Mouse (Mus musculus) heart, adult 9 months (tissue): Measurements from ENCODE around the gene Jsrp1.
"Not testable (repeated sequence)": the region's sequence is repeated elsewhere in the genome, so short reads cannot be mapped to it uniquely, and the experiment has no call there.

Source experiments
- DNase-seq, 2 experiments: peaks; one replicate each; pipeline ENCODE4 v3.0.0; 2022; ENCODE audit warnings: low spot score in 2 of 2

The Jsrp1 gene

GRCm38 (mm10) chr10:80832818-80833217, 19.5 kb upstream of the Jsrp1 start:
- DNase-seq, result no peak

GRCm38 (mm10) chr10:80831136-80831535, 17.8 kb upstream of the Jsrp1 start:
- DNase-seq, result no peak

GRCm38 (mm10) chr10:80829359-80830278, 16.3 kb upstream of the Jsrp1 start:
- no peak for DNase-seq

- DNase-seq, result not testable (repeated sequence)
Measured at GRCm38 (mm10) chr10:80828587-80828986, 15.3 kb upstream of the Jsrp1 start.

GRCm38 (mm10) chr10:80827870-80828420, 14.6 kb upstream of the Jsrp1 start:
- DNase-seq, result no peak

GRCm38 (mm10) chr10:80827063-80827869, 14.0 kb upstream of the Jsrp1 start:
- DNase-seq, result no peak

GRCm38 (mm10) chr10:80826151-80827062, 13.1 kb upstream of the Jsrp1 start, which contains the start of gene Oaz1:
Gene Oaz1 (plus strand): TSS chr10:80826656.
- DNase-seq, result peak; percentile 100

GRCm38 (mm10) chr10:80824827-80825226, 11.5 kb upstream of the Jsrp1 start:
- no peak for DNase-seq

GRCm38 (mm10) chr10:80823847-80824643, 10.7 kb upstream of the Jsrp1 start:
- DNase-seq, result no peak

- no peak for DNase-seq
Measured at GRCm38 (mm10) chr10:80823316-80823715, 10.0 kb upstream of the Jsrp1 start.

GRCm38 (mm10) chr10:80822528-80822927, 9.2 kb upstream of the Jsrp1 start:
- no peak for DNase-seq

- no peak for DNase-seq
Measured at GRCm38 (mm10) chr10:80821991-80822390, 8.7 kb upstream of the Jsrp1 start.

- no peak for DNase-seq
Measured at GRCm38 (mm10) chr10:80819406-80819805, 6.1 kb upstream of the Jsrp1 start.

GRCm38 (mm10) chr10:80818599-80819281, 5.4 kb upstream of the Jsrp1 start:
- no peak for DNase-seq

- not testable (repeated sequence) for DNase-seq
Measured at GRCm38 (mm10) chr10:80817955-80818354, 4.7 kb upstream of the Jsrp1 start.

GRCm38 (mm10) chr10:80817164-80817563, 3.9 kb upstream of the Jsrp1 start:
- no peak for DNase-seq

GRCm38 (mm10) chr10:80816303-80816702, 3.0 kb upstream of the Jsrp1 start:
- DNase-seq, result not testable (repeated sequence)

- DNase-seq, result no peak
Measured at GRCm38 (mm10) chr10:80814800-80815199, 1.5 kb upstream of the Jsrp1 start.

GRCm38 (mm10) chr10:80812391-80813041, 782 bp downstream of the Jsrp1 start:
- no peak for DNase-seq
